Mouse (Mus musculus) adrenal gland, postnatal 14 days (tissue): Measurements from ENCODE around the gene Cd2bp2. TPM values are rescaled to one million over a fixed set of nuclear protein-coding genes. Genes with fewer than 3 reads are reported as not detected.

Experiments used
- DNase-seq: peaks from one replicate; pipeline ENCODE4 v3.0.0; 2021; ENCODE audit warnings: mixed read lengths
- long read RNA-seq, 2 experiments: library from polyadenylated mRNA; stranded (forward); transcript quantifications; one replicate each; pipeline ENCODE4 v2.0.0; 2021
- total RNA-seq: library from RNA; stranded (reverse); gene quantifications from 2 replicates; pipeline ENCODE4 v1.2.3, GENCODE M21; 2021

Gene Cd2bp2
- total RNA-seq = 50.9 and 55.4 TPM in 2 replicates
- long read RNA-seq, experiment 1, transcript Cd2bp2-202 (7 exons, 3,284 nt) = major isoform, 36 of 83 reads
- long read RNA-seq, experiment 1, partial matches to known transcripts = 13 of 83 reads
- long read RNA-seq, experiment 1, other reads (novel, unspliced or antisense) = 32 of 83 reads
- long read RNA-seq, experiment 2, transcript Cd2bp2-202 (7 exons, 3,284 nt) = major isoform, 16 of 53 reads
- long read RNA-seq, experiment 2, partial matches to known transcripts = 14 of 53 reads
- long read RNA-seq, experiment 2, other reads (novel, unspliced or antisense) = 20 of 53 reads

GRCm38 (mm10) chr7:127195544-127196295 is at the start of gene Cd2bp2:
TSS of gene Cd2bp2 (minus strand) at chr7:127196050.
- DNase-seq = peak; percentile 97

DNA sequence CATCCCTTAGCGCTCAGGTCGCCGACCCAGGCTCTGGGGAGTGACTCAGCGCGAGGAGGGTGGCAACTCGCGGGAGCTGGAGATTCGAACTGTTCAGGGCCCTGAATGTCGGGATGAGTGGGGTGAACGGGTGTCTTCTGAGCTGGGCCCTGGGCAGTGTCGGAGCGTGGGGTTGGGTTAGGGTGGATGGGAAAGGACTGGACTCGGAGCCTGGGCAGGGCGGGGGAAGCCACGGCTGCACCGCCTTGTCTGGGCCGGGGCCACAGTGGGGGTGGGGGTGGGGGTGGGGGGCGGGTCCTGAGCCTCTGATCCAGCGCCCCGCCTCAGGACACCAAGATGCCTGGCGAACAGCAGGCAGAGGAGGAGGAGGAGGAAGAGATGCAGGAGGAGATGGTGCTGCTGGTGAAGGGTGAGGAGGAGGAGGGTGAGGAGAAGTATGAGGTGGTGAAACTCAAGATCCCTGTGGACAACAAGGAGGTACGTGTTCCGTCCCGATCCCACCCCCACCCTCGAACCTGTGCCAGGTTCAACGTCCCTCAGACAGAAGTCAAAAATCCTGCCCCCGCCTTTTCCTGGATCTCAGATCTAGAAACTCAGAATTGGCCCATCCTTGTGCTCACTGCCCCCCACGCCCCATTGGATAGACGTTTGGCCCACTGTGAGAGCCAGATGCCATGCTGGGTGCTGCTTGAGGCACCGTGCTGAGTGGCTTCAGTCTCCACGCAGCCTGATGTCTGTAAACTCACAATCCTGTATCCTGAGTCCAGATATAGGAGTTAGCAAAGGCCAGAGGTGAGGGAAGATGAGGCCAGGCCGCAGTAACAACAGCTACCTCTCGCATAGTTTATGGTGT is 49.0 kb upstream of the Cd2bp2 start:
- no peak for DNase-seq

DNA sequence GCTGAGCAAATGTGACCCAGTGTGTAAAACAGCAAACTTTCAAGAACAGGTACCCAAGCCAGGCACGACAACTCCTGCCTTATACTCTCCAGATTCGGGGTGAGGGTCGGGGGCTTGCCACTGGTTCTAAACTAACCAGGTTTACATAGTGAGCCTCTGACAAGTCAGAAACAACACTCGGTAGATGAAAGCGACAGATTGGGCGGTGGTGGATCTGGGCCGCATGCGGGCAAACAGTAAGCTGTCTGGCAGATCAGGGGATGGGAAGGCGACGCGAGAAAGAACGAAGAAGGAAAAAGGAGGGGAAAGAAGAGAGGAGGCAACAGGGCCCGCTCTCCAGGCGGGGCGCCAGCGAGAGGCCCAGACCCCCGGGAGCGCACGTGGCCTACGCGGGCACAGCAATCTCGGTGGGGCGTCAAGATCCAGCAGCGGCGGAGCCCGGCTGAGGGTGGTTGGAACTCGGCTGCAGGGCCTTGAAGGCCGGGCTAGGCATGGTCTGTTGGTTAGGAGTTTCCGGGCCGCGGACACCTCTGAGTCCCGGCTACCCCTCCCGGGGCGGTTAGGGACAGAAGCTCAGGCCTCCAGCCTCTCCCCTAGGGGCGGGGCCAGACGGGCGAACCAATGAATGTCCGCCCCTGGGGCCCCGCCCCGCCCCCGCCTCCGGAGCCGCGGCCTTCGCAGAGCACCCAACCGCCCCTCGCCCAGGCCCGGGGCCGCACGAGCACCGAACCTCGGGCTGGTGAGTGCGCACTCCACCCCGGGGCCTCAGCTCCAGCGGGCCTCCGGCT is 48.2 kb upstream of the Cd2bp2 start, which contains the start of gene Zfp771:
Gene Zfp771 (plus strand): TSS at position 405 of the 788 bp plus-strand sequence.
- DNase-seq = peak; percentile 99

DNA sequence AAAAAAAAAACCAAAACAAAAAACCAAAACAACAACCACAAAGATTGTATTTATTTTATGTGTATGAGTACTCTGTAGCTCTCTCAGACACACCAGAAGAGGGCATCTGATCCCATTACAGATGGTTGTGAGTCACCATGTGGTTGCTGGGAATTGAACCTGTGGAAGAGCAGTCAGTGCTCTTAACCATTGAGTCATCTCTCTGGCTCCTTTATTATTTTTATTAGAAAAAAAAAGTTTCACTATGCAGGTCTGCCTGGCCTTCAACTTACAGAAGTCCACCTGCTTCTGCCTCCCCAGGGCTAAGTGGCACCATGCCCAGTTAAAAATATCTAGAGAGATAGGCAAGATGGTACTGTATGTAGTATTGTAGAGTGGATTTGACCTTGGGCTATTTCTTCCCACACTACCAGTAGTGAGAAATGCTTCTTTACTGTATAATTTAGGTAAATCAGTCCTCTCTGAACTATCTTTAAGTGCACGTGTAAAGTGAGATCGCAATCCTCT is 47.6 kb upstream of the Cd2bp2 start:
- no peak for DNase-seq

- peak; percentile 48 for DNase-seq
These were observed 38.9 kb upstream of the Cd2bp2 start for GRCm38 (mm10) chr7:127234777-127235176.

GRCm38 (mm10) chr7:127233765-127234164 is 37.9 kb upstream of the Cd2bp2 start:
- no peak for DNase-seq

GRCm38 (mm10) chr7:127233368-127233749 is 37.5 kb upstream of the Cd2bp2 start:
- DNase-seq = no peak

DNA sequence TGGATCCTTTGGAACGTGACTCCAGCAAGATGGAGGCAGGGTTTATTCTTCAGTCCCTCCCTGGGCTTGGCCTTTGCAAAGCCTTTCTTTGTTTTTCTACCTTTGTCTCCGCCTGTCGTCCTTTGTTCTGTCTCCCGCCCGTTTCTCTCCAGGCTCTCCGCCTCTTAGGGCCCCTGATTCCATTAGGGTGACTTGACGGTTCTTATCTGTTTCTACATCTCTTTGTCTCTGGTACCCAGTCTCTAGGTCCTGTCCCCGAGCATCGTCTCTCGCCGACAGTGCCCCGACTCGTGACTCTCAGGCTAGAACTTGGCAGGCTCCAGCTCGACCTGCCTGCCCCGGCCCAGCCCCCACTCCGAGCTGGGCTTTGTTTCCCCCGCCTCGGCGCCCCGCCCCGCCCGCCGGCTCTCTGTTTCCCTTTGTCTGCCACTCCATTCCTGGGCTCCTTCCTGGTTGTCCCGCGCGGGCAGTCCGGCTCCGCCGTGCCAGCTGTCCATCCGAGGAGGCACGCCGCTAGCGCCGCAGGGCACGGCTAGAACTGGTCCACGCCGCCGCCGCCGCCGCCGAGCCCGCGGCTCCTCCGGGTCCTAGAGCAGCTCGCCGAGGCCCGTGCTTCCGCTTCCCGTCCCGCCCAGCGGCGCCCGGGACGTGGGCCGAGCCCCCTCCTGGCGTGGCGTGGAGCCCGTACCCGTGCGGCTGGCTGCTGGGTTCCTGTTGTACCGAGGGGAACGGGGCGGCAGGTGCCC is 36.9 kb upstream of the Cd2bp2 start, which contains the start of the genes Zfp553 and Sept1:
Gene Zfp553 (plus strand): TSS at position 440 of the 746 bp plus-strand sequence.
Gene Sept1 (minus strand): TSS at position 509 of the 746 bp plus-strand sequence.
- DNase-seq = peak; percentile 92

DNA sequence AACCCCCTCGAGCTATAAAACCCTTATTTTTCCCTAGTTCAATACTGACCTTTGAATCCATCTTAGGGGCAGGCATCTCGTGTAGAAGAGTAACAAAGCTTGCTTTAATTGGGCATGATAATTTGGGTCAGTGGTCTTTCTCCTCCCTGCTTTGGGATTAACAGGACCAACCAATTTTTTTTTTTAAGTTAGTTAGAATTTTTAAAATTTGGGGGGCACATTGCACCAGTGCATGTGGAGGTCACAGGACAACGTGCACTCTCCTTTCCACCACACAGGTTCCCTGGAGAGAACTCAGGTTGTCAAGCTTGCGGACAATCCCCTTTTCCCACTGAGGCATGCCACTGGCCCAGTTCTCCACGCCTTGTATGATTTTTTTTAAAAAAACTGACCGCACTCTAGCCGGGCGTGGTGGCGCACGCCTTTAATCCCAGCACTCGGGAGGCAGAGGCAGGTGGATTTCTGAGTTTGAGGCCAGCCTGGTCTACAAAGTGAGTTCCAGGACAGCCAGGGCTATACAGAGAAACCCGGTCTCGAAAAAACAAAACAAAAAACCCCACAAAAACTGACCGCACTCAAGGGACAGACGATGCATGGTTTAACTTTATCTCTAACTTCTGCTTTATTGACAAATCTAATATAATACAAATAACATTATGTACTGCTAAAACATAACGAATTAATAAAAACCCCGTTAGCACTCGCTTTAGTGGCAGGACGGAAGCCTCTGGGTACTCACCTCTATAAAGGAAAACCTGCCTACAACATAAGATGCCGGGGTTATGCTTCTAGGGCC is 36.2 kb upstream of the Cd2bp2 start:
- DNase-seq = no peak

DNA sequence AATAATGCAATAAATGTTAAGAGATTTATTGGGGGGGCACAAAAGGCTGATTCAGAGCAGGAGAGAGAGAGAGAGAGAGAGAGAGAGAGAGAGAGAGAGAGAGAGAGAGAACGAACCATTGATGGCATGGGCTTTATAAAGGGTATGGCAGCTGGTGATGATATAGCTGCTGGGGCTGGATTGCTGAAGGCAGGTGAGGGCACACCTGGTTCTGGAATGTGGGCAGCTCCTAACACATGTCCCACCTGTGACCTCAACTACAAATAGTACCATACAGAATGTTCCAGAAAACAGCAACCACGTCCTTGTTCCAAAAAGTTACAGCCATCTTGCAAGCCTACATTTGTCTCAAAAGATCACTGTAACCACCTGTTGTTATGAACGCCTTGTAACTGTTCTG is 35.5 kb upstream of the Cd2bp2 start:
- DNase-seq = no peak

DNA sequence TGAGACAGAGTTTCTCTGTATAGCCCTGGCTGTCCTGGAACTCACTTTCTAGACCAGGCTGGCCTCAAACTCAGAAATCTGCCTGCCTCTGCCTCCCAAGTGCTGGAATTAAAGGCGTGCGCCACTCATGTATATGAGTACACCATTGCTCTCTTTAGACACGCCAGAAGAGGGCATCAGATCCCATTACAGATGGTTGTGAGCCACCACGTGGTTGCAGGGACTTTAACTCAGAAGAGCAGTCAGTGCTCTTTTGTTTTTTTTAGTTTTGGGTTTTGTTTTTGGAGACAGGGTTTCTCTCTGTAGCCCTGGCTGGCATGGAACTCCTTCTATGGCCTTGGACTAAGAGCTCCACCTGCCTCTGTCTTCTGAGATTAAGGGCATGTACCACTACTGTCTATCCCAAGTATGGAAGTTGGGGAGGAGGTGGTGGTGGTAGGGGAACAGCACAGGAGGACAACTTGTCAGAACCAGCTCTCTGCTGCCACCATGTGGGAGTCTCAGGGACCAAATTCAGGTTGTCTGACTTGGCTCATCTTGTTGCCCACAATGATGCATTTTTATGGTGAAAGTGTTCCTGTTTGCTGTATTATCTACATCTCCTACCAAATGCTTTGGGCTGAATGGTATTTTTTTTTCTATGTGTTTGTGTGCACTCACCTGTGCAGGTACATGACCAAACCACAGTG is 32.9 kb upstream of the Cd2bp2 start:
- DNase-seq = peak; percentile 91

DNA sequence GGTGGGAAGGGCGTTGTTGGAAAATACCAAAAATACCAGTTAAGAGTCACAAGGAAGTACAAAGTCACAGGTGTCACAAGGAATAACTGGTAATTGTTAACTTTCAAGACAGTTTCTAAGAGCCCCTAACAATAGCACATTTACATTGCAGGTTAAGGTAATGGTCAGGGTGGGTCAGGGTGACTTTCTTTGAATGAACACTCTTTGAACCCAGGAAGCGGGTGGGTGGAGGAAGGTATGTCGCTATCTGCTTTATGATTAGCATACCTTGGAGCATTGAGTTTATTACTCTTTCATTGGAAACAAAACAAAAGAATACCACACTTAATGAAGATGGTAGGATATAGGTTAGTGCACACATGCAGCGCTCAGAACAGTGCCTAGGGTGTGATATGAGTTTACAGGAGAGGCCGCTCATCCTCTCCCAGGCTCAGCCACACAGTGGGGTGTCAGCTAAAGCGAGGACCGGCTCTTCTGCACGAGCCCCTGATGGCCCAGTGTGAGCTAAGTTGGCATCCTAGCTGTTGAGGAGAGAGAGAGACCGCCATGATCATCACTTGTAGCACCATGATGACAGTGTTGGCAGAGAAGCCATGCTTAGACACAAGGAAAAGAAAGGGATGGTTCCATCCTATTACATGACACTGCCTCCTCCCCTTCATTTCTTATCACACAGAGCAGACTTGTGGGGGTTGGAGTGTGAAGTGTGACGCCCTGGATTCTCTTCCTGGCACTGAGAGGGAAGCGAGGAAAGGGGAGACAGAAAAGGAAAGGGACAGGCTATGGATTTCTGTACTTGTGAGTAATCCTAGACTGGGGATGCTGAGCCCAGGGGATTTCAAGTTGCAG is 29.5 kb upstream of the Cd2bp2 start:
- no peak for DNase-seq

DNA sequence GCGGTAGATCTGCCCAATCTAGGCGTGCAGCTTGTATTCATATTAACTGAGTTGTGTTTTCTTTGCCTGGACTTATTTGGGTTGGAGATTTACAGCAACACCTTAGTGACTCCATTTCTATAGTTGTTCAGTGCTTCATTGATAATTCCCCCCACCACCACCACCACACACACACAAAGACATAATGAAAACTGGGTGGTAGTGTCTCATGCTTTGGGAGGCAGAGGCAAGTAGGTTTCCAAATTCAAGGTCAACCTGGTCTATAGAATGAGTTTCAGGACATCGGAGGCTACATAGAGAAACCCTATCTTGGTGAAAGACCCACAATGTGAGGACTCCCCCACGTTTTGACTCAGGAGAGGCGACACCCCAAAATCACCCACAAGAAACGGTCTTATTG is 28.8 kb upstream of the Cd2bp2 start:
- no peak for DNase-seq

DNA sequence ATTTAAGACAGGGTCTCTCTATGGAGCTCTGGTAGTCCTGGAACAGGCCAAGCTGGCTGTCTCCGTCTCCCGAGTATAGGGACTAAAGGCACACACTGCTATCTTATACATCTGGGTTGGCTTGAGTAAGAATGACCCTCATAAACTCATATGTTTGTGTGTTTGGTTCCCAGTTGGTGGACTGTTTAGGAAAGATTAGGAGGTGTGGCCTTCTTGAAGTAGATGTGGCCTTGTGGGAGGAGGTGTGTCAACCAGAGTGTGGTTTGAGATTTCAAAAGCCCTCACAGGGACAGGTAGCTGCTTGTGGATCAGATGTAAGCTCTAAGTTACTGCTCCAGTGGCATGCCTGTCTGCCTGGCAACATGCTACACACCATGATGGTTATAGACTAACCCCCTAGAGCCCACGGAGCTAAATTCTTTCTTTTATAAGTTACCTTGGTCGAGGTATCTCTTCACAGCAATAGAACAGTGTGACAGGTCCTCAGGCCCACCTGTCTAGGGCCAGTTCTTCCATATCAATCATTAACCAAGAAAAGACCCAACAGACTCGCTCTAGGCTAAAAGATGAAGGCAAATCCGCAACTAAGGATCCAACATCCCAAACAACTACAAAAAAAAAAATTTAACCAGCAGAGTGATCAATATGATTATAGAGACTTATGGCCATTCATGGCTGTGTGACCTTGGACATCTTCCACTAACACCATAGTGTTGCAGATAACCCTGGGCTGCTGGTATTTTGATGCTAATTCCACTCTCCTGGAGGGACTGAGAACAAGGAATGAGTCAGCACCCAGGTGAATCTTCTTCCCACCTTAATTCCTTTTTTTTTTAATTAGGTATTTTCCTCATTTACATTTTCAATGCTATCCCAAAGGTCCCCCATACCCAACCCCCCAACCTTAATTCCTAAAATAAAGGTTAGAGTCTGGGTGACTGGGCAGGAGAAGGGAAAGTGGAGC is 27.9 kb upstream of the Cd2bp2 start:
- DNase-seq = no peak

GRCm38 (mm10) chr7:127223106-127223505 is 27.3 kb upstream of the Cd2bp2 start:
- no peak for DNase-seq

- DNase-seq = no peak
These were observed 24.6 kb upstream of the Cd2bp2 start for GRCm38 (mm10) chr7:127220440-127220839.

GRCm38 (mm10) chr7:127218670-127219069 is 22.8 kb upstream of the Cd2bp2 start:
- no peak for DNase-seq
